Mouse (Mus musculus) gastrocnemius, adult 8-10 months (tissue): Measurements from ENCODE around the gene Rsph3a. TPM values are rescaled to one million over a fixed set of nuclear protein-coding genes. Genes with fewer than 3 reads are reported as not detected.

Experiments used
- DNase-seq, 2 experiments: peaks; one replicate each; pipeline ENCODE4 v3.0.0; 2022; ENCODE audit warnings: low spot score in 2 of 2
- total RNA-seq, 4 experiments: library from RNA; stranded (reverse); gene quantifications; 2 replicates each; pipeline ENCODE4 v1.2.4; 2022

Gene Rsph3a
- total RNA-seq: 10 to 100 TPM; 21.7 to 25.6 (median 23.4) TPM

DNA sequence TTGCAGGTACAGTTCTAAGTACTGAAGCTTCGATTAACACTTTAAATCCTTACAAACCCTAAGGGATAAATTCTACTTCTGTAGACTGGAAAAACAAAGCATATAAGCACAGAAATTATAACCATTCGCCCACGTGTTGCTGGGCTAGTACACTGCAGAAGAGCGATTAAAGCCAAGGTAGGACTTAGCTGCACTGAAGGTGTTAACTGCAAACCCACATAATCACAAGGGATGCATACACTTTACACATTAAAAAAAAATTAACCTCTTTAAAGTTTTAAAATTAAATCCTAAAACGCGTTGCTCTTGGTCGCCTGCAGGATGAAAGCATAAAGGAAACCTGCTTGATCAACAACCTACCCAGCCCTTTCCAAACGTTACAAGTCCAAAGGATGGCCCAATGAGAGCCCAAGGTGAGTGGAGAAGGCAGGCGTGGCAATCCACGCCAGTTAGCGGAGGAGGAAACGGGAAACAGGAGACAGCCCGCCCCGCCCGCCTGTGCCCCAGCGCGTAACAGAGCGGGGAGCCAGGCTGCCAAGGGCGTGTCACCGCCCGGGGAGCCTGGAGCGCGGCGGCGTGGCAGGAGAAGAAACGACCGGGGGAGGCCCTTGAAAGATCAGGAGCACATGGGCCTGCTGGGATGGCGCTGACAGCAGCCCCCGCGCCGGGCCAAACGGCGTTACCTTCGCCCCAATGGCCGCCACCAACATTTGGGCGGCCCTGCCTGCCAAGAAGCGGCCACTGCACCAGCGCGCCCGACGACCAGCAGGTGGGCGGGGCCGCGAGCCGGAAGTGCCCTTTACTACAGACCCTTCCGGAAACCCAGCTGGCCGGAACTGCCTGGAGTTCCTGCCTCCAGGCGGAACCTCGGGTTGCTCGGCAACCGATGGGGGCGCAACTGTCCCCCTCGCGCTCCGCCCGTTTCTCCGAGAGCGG, at the start of gene Rsph3a:
Gene Rsph3a (plus strand): TSS at position 498 of the 936 bp plus-strand sequence.
- peak; percentile 72 to 86 for DNase-seq

DNA sequence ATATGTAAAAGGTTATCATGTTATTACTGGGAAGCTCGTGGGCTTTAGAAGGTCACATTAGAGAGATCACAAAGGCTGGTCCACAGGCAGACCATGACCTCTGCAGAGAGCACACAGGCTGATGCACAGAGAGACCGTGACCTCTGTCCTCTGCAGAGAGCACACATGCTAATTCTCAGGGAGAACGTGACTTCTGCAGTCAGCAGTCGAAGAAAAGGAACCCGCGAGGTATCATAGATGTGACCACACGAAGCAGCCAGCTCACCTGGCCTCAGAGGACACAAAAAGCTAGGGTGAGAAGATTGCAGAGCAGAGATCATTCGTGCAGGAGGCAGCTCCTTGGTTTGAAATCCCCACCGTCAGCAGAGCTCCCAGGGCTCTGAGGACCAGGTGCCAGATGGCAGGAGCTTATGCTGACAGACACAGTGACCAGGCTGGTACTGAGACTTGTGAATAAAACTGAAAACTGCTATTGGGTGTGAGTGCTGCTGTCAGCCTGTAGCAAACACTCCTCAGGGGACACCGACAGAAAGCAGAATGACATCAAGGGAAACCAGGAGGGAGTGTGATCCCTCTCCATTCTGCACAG, 49.3 kb upstream of the Rsph3a start:
- DNase-seq: no peak

DNA sequence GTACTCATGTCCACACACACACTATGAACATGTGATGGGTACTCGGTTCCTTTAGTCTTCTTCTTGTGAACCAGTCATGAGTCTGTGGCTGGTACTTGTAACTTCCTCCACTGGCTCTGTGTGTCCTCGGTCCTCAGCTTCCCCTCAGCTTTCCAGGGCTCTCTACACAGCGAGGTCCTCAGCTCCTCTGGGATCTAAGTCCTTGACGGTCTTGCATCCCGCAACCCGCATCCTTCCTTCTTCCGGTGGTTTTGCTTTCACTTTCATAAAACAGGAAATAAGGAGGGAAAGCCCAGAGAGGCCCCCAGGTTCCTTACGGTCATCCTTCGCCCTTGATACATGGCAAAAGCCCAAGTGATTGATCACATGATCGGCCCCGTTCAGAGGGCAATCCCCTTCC, 48.3 kb upstream of the Rsph3a start:
- no peak for DNase-seq

DNA sequence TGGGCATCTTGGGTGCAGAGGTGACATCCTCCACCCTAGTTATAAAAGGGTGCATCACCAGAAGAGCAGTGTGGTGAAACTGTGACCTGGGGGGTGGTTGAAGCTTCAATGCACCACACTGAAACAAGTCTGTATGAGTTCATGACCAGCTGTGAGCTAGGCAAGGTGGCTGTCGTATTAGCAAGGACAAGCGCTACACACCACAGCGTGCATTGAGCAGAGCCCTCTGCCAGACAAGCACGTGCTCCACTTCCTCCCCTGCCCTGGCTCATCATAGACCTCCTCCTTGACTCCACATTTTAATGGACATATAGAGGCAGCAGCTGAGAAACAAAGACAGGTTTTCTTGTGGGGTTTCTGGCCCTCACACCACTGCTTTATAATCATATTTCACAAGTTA, 47.7 kb upstream of the Rsph3a start:
- no peak for DNase-seq

DNA sequence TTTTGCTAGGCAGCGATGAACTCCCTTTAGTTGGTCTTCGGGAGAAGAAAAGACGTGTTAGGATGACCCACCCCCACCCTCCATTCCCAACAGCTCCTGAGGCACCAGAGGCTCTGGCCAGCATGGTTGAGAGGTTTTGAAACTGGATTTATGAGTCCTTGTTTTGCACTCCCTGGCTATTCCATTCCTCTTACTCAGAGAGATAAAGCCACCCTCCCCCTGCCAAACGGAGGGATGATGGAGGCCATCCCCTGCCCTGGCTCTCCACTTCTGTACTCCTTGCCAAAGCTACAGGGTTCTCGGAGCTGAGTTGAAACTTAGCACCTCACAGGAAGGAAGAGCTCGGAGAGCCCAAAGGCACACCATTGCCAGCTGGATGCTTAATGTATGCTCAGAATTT, 46.2 kb upstream of the Rsph3a start:
- DNase-seq: no peak

DNA sequence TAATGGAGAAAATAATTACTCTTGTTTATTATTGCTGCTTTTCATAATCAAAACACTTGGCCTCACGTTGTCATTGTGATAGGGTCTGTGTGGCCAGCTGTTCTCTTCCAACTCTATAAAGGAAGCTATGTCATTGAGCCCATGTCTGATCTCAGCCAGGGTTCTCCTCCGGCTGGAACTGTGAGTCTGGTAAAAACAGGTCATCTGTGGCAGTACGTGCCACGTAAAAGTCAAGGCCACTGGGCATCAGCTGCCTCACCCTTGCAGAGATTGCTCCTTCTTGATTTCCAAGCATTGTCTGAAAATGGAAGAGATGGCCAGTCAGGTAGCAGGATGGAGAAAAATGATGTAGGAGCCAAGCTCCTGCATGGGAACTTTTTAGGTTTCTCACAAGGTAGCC, 45.5 kb upstream of the Rsph3a start:
- DNase-seq: no peak

DNA sequence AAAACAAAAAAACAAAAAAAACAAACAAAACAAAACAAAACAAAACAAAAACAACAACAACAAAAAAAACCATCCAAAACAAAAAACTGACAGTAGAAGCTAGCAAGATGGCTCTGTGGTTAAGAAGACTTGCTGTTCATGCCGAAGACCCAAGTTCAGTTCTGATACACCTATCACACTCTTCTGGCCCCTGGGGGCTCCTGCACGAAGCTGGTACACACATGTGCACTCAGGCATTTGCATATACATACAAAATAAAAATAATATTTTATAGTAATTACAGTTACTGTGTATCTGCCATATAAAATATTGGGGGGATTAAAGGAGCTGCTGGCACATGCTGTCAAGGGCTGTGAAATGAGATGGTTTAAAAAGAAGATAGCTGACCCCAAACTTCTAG, 43.9 kb upstream of the Rsph3a start:
- DNase-seq: no peak

DNA sequence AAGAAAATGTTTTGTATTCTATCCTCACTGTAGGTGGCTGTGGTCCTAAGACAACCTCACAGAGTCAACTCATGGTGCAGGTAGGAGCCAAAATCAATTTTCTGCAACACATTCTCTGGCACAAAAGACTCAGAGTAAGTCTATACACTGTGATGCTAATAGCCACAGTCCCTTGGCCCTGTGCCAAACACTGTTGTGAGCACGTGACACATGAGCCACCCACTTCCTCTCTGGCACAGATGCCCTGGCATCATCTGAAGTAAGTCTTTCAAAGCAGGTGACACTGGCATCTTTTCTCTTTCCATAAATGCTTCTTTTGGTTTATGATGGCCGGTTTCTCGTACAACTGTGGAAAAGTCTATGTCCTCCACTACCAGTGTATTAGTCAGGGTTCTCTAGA, 43.1 kb upstream of the Rsph3a start:
- no peak for DNase-seq

DNA sequence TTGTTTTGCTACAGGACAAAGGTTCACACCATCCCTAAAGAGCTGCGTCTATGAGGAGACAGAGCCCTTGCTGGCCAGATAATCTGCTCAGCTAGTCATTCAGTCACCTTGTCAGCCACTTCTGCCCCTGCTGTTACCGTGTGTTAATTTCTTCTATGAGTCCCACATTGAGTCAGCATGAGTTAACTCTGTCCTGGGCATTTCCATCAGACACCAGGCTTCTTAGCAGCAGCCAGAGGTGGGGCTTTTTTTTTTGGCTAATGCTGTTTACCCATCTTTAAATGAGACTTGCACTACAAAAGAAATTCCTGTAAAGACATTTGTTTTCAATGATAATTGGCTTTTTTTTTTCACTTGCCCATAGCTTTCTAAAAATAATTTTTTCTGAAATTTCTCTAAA, 40.4 kb upstream of the Rsph3a start:
- no peak for DNase-seq

DNA sequence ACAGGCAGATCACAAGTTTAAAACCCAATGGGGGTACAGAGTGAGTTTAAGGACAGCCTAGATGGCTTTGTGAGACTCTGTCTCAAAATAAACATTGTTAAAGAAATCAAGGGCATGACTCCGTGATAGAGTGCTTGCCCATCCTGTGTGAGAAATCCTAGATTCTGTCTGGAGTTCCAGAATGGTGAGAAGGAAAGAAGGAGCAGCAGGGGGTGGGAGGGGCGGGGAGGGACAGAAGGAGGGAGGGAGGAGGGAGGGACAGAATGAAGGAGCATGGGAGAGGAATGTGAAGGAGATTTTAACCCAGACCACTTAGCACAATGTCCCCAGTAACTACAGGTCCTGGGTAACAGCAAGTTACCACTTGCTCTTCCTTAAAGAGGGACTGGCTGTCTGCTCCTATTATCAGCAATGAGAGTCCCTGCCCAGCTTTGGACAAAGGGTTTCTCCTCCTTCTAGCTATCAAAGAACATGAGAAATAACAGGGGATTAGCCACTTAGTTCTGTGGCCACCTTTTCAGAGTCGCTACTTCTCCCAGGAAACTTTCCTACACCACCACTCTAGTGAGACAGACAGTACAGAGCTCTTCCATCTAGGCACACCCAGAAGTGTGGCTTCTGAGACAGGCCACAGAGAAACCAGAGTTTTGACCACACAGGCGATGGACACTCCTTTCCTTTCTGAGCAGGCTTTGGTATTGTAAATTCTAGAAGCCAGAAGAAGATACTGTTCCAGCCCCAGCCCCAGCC, 39.3 kb upstream of the Rsph3a start:
- DNase-seq: no peak

DNA sequence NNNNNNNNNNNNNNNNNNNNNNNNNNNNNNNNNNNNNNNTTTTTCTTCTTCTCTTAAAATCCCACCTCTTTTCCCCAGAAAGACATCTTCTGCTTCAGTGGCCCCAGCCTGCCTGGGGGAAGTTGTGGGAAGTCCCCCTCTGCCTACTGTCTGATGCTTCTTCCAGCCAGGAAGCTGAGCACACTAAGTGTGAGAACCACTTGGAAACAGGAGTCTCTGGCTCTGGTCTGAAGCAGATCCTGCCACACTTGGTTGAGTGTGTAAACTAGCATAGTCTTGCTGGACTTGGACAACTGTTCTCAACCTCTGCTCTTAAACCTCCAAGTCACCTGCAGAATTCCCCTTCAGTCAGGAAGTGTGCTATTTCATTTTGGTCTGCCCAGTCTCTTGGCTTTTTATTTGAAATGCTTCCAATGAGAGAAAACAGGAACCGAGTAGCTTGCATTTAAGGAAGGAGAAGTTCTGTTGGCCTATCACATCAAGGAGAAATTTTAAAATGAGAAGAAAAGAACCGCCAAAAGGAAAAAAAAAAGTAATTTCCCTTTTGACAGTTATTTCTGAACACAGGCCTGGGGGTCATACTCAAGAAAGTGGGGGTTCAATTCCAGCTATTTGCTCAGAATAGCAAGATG, 30.7 kb upstream of the Rsph3a start:
- no peak for DNase-seq

DNA sequence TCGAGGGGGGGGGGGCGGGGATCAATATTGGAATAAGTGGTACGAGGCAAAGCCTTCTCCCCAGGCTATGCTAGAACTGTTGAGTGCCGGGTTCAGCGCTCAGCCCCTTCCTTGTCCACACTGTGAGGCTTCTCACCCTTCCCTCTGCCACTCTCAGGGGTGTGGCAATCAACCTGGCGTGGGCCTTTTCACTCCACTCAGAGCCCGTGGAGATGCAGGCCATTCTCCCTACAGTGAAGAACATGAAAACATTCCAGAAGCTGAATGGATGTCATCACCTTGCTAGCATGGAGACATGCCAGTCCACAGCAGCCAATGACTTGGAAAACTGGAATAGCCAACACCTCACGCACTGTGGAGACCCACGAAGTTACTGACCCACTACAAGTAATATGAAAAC, 29.6 kb upstream of the Rsph3a start:
- no peak for DNase-seq

DNA sequence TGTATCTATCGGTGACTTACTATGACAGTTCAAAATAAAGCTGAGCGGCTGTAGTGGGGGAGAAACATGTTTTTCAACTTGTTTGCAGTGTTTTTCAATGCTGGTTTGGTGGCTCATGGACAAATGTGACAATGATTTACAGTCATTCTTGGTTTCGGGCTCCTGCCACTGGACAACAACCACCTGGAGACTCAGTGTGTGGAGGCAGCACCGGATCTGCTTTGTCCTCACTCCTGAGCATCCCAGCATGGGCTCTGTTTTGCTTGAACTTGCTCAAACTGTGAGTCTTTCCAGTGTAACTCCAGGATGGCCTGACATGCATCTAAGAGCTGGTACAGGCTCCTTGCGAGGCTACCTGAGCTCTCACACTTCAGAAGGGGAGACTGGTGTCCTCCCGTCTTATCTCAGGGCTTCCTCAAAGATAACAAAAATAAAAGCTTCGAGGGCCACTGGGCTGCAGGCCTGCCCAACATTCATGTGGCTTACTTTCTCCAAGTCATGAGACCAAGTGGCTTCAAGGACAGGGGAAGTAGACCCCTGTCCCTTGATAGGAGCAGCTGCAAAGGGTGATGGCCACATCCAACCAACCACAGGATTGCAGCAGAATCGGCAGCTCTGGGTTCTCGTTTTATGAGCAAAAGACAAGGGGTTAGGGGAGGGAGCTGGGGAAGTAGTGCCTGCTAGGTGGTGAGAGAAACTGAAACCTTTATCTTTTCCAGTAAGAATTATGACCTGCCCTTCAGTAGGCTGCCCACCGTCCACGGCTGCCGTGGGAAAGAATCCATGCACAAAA, 28.4 kb upstream of the Rsph3a start:
- no peak for DNase-seq

DNA sequence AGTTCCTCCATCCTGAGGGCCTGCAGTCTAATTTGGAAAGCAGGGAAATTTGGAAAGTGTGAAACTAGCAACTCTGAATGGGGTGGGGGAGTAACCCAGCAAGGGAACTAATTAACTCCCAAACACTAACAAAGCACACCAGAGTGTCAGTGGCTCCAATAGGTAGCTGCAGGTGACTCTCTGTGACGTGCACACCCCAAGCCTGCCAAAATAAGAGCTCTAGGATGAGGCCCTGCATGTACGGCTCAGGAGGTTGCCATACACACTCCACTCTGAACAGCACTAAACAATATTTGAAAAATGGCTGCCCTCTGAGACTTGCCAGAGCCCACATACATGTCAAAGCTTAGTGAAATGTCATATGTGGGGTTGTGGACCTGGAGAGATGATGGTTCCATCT, 27.1 kb upstream of the Rsph3a start:
- DNase-seq: no peak

DNA sequence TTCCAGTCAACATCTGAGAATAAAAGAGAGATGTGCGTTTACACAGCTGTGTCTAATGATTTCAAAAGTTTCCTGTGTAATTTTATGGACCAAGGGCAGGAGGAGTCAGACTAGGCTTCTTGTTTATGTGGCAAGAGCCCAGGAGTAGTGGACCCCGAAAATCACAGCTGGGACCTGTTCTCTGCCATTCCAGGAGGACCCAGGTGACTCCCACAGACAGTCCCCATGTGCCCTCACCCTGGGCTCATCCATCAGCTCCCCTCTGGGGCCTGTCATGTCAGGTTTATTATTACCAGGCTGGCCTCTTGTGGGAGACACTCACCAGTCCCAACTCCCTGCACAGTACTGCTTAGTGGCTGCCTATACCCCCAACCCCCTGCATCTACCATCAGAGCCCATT, 26.2 kb upstream of the Rsph3a start:
- DNase-seq: no peak

DNA sequence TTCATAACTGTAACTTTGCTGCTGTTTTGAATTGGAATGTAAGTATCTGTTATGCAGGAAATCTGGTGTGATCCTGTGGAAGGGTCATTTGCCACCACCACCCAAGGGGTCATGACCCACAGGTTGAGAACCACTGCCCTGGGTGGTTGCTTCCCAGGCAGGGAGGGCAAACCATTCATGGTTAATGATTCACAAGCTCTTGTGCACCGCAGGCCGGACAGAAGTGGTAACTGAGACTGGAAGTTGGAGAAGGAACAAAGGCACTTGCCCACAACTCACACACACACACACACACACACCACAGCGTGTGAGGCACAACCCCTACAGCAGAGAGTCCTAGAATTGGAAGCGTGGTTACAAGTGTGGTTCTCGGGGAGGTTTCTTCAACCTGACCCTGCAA, 22.9 kb upstream of the Rsph3a start:
- no peak for DNase-seq

DNA sequence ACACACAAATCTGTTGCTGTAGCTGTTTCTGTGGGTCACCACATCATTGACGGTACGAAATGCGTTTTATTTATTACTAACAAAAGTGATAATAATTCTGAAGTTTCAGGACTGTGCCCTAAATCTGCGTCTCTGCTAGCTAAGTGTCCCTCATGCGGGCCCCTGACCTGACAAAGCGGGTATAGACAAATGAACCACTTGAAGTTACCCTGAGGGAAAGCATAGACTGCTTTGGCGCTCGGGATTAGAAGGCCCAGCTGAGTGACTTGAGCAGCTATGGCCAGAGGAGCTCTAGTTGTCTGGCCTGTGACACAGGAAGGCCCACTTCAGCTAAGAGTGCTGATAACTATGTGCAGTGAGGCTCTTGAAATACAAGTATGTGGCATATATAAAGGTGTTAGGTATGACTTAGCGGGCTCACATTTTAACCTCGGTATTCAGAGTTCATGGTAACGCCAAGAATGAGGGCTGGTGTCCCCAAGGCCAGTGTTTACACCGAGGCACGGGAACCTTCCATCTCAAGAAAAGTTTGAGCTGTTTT, 21.2 kb upstream of the Rsph3a start:
- DNase-seq: no peak

DNA sequence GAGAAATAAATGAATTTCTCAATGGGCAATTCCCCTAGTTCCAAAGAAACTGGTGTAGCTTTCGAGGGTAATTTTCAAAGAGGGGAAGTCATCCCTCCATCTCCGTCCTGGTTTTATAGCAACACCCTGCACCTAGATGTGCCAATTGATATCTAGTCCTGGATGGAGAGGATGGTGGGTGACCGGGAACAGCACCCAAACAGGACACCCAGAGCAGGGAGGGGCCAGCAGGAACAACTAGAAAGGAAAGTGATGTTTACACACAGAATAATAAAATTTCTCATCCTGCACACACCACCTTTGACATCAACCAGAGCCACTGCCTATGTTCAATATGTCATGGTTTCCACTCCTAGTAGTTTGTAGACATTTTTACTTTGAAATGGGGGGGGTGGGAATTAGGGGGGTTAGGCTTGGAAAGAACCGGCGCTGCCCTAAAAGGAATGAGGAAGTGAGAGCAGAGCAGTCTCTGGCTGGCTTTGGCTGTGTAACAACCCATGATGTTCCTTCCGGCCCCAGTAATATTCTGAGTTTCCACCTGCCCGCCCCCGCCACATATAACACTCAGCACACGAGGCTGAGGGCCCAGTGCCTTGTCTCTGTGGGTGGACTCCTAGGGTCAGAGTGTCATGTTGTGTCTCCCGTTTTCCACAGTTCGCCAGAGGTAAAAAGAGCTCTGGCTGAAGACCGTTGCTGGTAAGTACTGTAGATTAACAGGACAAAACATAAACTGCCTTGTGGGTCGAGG, 19.8 kb upstream of the Rsph3a start, which contains the start of gene Tagap:
Gene Tagap (plus strand): TSS at position 588 of the 748 bp plus-strand sequence.
- DNase-seq: no peak

DNA sequence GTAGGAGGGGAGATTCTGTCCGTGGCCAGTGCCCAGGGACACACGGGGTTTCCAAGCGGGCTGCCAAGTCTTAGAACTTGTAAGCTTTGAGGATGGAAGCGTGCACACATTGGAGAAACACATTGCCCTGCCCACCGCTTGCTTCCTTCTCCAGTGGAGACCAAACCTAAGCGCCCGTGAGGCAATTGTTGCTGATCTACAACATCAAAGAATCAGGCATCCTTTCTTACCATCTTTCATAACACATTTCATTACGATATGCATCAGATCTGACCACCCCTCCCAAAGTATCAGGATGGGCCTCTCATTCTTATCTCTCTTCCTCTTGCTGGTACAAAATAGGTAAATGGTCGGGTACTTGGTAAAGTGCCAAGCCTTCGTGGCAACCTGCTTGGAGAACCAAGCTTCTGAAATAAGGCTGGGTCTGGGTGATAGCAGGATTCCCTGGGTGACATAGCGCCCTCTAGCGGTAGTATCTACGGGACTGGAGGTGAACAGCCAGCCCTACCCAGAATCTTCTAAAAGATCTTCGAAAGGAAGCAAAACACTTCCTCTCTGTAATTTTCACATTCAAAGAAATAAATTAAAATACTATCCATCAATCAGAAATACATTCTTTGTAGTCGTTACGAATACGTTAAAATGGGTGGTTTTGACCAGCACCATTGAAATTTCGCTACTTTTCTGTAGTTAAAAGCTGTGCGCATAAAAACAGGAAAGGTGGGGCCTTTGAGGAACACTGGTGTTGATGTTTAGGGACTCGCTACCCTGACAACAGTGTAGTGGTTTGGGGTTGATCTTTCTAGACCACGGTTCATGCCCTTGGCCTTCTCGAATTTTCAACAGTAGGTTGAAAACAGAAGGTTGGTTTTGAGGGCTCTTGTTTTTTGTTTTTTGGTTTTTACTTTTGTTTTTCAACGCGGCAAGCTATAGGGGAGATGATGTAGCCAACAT, 17.6 kb upstream of the Rsph3a start:
- DNase-seq: peak; percentile 26 to 33
